Mouse (Mus musculus): Measurements from ENCODE around the gene Hif3a. TPM values are rescaled to one million over a fixed set of nuclear protein-coding genes. Genes with fewer than 3 reads are reported as not detected.

The Hif3a gene
- total RNA-seq, 1 experiment: 2.3 TPM

GRCm38 (mm10) chr7:17010010-17010347 lies 52.2 kb downstream of the Hif3a start:
- DNase-seq (ENCODE audit: low read depth, low spot score): no peak
- TF ChIP-seq CHD2 (IDR thresholded peaks at IDR 0.05; ENCODE audit: low read depth, low read length): no peak
- TF ChIP-seq ZC3H11A (IDR thresholded peaks at IDR 0.05; ENCODE audit: borderline replicate concordance, low read depth, low read length): no peak
- TF ChIP-seq MAFK (IDR thresholded peaks at IDR 0.05; ENCODE audit: insufficient read depth, low read depth, low read length): no peak
- no peak for TF ChIP-seq HCFC1 (IDR thresholded peaks at IDR 0.05; ENCODE audit: borderline replicate concordance, insufficient read depth, low read length)
- TF ChIP-seq ZNF384 (IDR thresholded peaks at IDR 0.05; ENCODE audit: low read depth, low read length): no peak
- in situ Hi-C loops (cut with MboI; ENCODE audit: low sequenced_read_pairs in 2 of 2, unreplicated experiment in 2 of 2): no loop called here
- H3K4me1 ChIP-seq (ENCODE audit: control insufficient read depth in 2 of 2, insufficient read depth in 2 of 2, low read length in 2 of 2, poor library complexity in 1 of 2): peaks cover 0 to 4% of the 10 kb centered on the region in 2 experiments; a peak in 2 of 4 replicates
- H3K36me3 ChIP-seq (ENCODE audit: control insufficient read depth, insufficient read depth, low read length, poor library complexity, severe bottlenecking): peaks cover 88% of the 10 kb centered on the region
- no peak overlapping the region for H3K4me3 ChIP-seq (ENCODE audit: insufficient read depth in 1 of 2, low read depth in 1 of 2, low read length in 2 of 2, poor library complexity in 1 of 2, severe bottlenecking in 1 of 2)
- no peak overlapping the region for H3K27ac ChIP-seq (ENCODE audit: insufficient read depth, low read depth, low read length, poor library complexity, severe bottlenecking)
- no peaks in the 10 kb centered on the region for H3K9me3 ChIP-seq (ENCODE audit: control insufficient read depth, insufficient read depth, low read depth, low read length)
- H3K9ac ChIP-seq (ENCODE audit: insufficient read depth, low read depth, low read length, poor library complexity, severe bottlenecking): no peak overlapping the region

- TF ChIP-seq HCFC1 (IDR thresholded peaks at IDR 0.05; ENCODE audit: borderline replicate concordance, insufficient read depth, low read length): no peak
- TF ChIP-seq ZC3H11A (IDR thresholded peaks at IDR 0.05; ENCODE audit: borderline replicate concordance, low read depth, low read length): no peak
- TF ChIP-seq CHD2 (IDR thresholded peaks at IDR 0.05; ENCODE audit: low read depth, low read length): no peak
- TF ChIP-seq MAFK (IDR thresholded peaks at IDR 0.05; ENCODE audit: insufficient read depth, low read depth, low read length): no peak
- no peak for TF ChIP-seq ZNF384 (IDR thresholded peaks at IDR 0.05; ENCODE audit: low read depth, low read length)
- Histone ChIP-seq H3K9me3 (ENCODE audit: control insufficient read depth, insufficient read depth, low read depth, low read length) (no peaks in the 10 kb centered on the region), H3K27ac (ENCODE audit: insufficient read depth, low read depth, low read length, poor library complexity, severe bottlenecking) (no peak overlapping the region), H3K9ac (ENCODE audit: insufficient read depth, low read depth, low read length, poor library complexity, severe bottlenecking) (no peak overlapping the region), H3K36me3 (ENCODE audit: control insufficient read depth, insufficient read depth, low read length, poor library complexity, severe bottlenecking) (peaks cover 88% of the 10 kb centered on the region), H3K4me1 (ENCODE audit: control insufficient read depth in 2 of 2, insufficient read depth in 2 of 2, low read length in 2 of 2, poor library complexity in 1 of 2) (peaks cover 0 to 6% of the 10 kb centered on the region in 2 experiments; a peak in 2 of 4 replicates), H3K4me3 (ENCODE audit: insufficient read depth in 1 of 2, low read depth in 1 of 2, low read length in 2 of 2, poor library complexity in 1 of 2, severe bottlenecking in 1 of 2) (no peak overlapping the region)
- no peak for DNase-seq (ENCODE audit: low read depth, low spot score)
- in situ Hi-C loops (cut with MboI; ENCODE audit: low sequenced_read_pairs in 2 of 2, unreplicated experiment in 2 of 2): no loop called here
Observed at GRCm38 (mm10) chr7:17009326-17010009, 52.8 kb downstream of the Hif3a start.

GRCm38 (mm10) chr7:17007300-17007699 lies 54.9 kb downstream of the Hif3a start:
- Histone ChIP-seq H3K9ac (ENCODE audit: insufficient read depth, low read depth, low read length, poor library complexity, severe bottlenecking) (no peak overlapping the region), H3K36me3 (ENCODE audit: control insufficient read depth, insufficient read depth, low read length, poor library complexity, severe bottlenecking) (peaks cover 79% of the 10 kb centered on the region), H3K9me3 (ENCODE audit: control insufficient read depth, insufficient read depth, low read depth, low read length) (no peaks in the 10 kb centered on the region), H3K27ac (ENCODE audit: insufficient read depth, low read depth, low read length, poor library complexity, severe bottlenecking) (no peak overlapping the region), H3K4me1 (ENCODE audit: control insufficient read depth in 2 of 2, insufficient read depth in 2 of 2, low read length in 2 of 2, poor library complexity in 1 of 2) (peaks cover 0 to 8% of the 10 kb centered on the region in 2 experiments; a peak in 2 of 4 replicates), H3K4me3 (ENCODE audit: insufficient read depth in 1 of 2, low read depth in 1 of 2, low read length in 2 of 2, poor library complexity in 1 of 2, severe bottlenecking in 1 of 2) (no peak overlapping the region)
- no peak for DNase-seq (ENCODE audit: low read depth, low spot score)
- no peak for TF ChIP-seq ZC3H11A (IDR thresholded peaks at IDR 0.05; ENCODE audit: borderline replicate concordance, low read depth, low read length)
- TF ChIP-seq CHD2 (IDR thresholded peaks at IDR 0.05; ENCODE audit: low read depth, low read length): no peak
- TF ChIP-seq MAFK (IDR thresholded peaks at IDR 0.05; ENCODE audit: insufficient read depth, low read depth, low read length): no peak
- no peak for TF ChIP-seq HCFC1 (IDR thresholded peaks at IDR 0.05; ENCODE audit: borderline replicate concordance, insufficient read depth, low read length)
- TF ChIP-seq ZNF384 (IDR thresholded peaks at IDR 0.05; ENCODE audit: low read depth, low read length): no peak
- in situ Hi-C loops (cut with MboI; ENCODE audit: low sequenced_read_pairs in 2 of 2, unreplicated experiment in 2 of 2): no loop called here

GRCm38 (mm10) chr7:17004716-17005115 lies 57.5 kb downstream of the Hif3a start:
- Histone ChIP-seq H3K9me3 (ENCODE audit: control insufficient read depth, insufficient read depth, low read depth, low read length) (no peaks in the 10 kb centered on the region), H3K36me3 (ENCODE audit: control insufficient read depth, insufficient read depth, low read length, poor library complexity, severe bottlenecking) (peaks cover 56% of the 10 kb centered on the region), H3K9ac (ENCODE audit: insufficient read depth, low read depth, low read length, poor library complexity, severe bottlenecking) (no peak overlapping the region; the same call in 1 of the 2 replicates), H3K4me1 (ENCODE audit: control insufficient read depth in 2 of 2, insufficient read depth in 2 of 2, low read length in 2 of 2, poor library complexity in 1 of 2) (peaks cover 0 to 8% of the 10 kb centered on the region in 2 experiments; a peak in 2 of 4 replicates), H3K27ac (ENCODE audit: insufficient read depth, low read depth, low read length, poor library complexity, severe bottlenecking) (no peak overlapping the region), H3K4me3 (ENCODE audit: insufficient read depth in 1 of 2, low read depth in 1 of 2, low read length in 2 of 2, poor library complexity in 1 of 2, severe bottlenecking in 1 of 2) (no peak overlapping the region)
- in situ Hi-C loops (cut with MboI; ENCODE audit: low sequenced_read_pairs in 2 of 2, unreplicated experiment in 2 of 2): no loop called here
- TF ChIP-seq CHD2 (IDR thresholded peaks at IDR 0.05; ENCODE audit: low read depth, low read length) (no peak), ZNF384 (IDR thresholded peaks at IDR 0.05; ENCODE audit: low read depth, low read length) (no peak), ZC3H11A (IDR thresholded peaks at IDR 0.05; ENCODE audit: borderline replicate concordance, low read depth, low read length) (no peak)
- no peak for DNase-seq (ENCODE audit: low read depth, low spot score)

Data from ES-E14 (cell line).